Mouse (Mus musculus) forebrain, postnatal 0 days (tissue): ENCODE measurements at regions not wholly inside any gene's neighbourhood (a gene's known extent, or its start where the extent isn't known, plus 50 kb on each side); places are given as distances from the start of the nearest gene placed in this dataset.

Source experiments
- ATAC-seq: fragments of 200-750 bp; cut with Nextera tagmentation; 2 replicates; pipeline ENCODE4 v1.8.0; 2017; ENCODE audit warnings: mild to moderate bottlenecking, moderate library complexity
- DNase-seq: peaks from one replicate; pipeline ENCODE4 v3.0.0-alpha.2; 2015
- H3K27ac ChIP-seq: fragments of 300-500 bp; sonication (generic); 2 replicates; pipeline ENCODE4 v1.5.1; 2014; ENCODE audit warnings: low read depth, mild to moderate bottlenecking, antibody characterized with exemption, low read length, moderate library complexity, mixed read lengths
- H3K27me3 ChIP-seq: fragments of 300-500 bp; sonication (generic); 2 replicates; pipeline ENCODE4 v1.6.1; 2014; ENCODE audit warnings: mild to moderate bottlenecking, low read length, mixed read lengths; ENCODE audit not compliant: insufficient read depth
- H3K36me3 ChIP-seq: fragments of 300-500 bp; sonication (generic); 2 replicates; pipeline ENCODE4 v1.6.1; 2014; ENCODE audit warnings: mild to moderate bottlenecking, moderate library complexity; ENCODE audit not compliant: insufficient read depth
- H3K4me1 ChIP-seq: fragments of 300-500 bp; sonication (generic); 2 replicates; pipeline ENCODE4 v1.6.1; 2014; ENCODE audit warnings: antibody characterized with exemption; ENCODE audit not compliant: insufficient read depth
- H3K4me2 ChIP-seq: fragments of 300-500 bp; sonication (generic); 2 replicates; pipeline ENCODE4 v1.6.1; 2014; ENCODE audit warnings: low read depth, mild to moderate bottlenecking, moderate library complexity
- H3K4me3 ChIP-seq: fragments of 300-500 bp; sonication (generic); 2 replicates; pipeline ENCODE4 v1.5.1; 2014; ENCODE audit warnings: low read depth, low read length, mixed read lengths
- H3K9ac ChIP-seq: fragments of 300-500 bp; sonication (generic); 2 replicates; pipeline ENCODE4 v1.6.1; 2014; ENCODE audit warnings: mild to moderate bottlenecking
- H3K9me3 ChIP-seq: fragments of 300-500 bp; sonication (generic); 2 replicates; pipeline ENCODE4 v1.6.1; 2016; ENCODE audit warnings: low read length
- CTCF ChIP-seq: sonication (generic); IDR thresholded peaks from 2 replicates; pipeline ENCODE4 v1.5.1; 2016; ENCODE audit warnings: antibody characterized with exemption, control low read depth, low read depth
- WGBS: fragments of 180-500 bp; shearing (Covaris S2); extraction: QIAGEN DNeasy Blood & Tissue Kit; methylation state at CpG from one replicate; pipeline ENCODE4 v1.1.7; 2014; 5-methylcytosine and 5-hydroxymethylcytosine counted together

- Histone ChIP-seq H3K4me3 (no peak overlapping the region), H3K27ac (no peak overlapping the region), H3K4me2 (no peak overlapping the region), H3K27me3 (no peaks in the 10 kb centered on the region), H3K36me3 (no peaks in the 10 kb centered on the region), H3K9ac (no peak overlapping the region), H3K9me3 (no peaks in the 10 kb centered on the region), H3K4me1 (no peaks in the 10 kb centered on the region)
- WGBS, result 94% methylated on average over 8 of the region's 8 CpGs
- ATAC-seq, result no peak
- no peak for DNase-seq
- no peak for TF ChIP-seq CTCF
Observed at GRCm38 (mm10) chr16:93359772-93360171, 244.1 kb downstream of the Setd4 start.

GRCm38 (mm10) chr16:93358613-93359012 is 245.2 kb downstream of the Setd4 start:
- no peaks in the 10 kb centered on the region for H3K9me3 ChIP-seq
- H3K9ac ChIP-seq, result no peak overlapping the region
- DNase-seq (no peak), ATAC-seq (no peak)
- no peaks in the 10 kb centered on the region for H3K36me3 ChIP-seq
- H3K27ac ChIP-seq, result no peak overlapping the region
- H3K4me1 ChIP-seq, result no peaks in the 10 kb centered on the region
- no peaks in the 10 kb centered on the region for H3K27me3 ChIP-seq
- H3K4me3 ChIP-seq, result no peak overlapping the region
- WGBS, result 88% methylated on average over 6 of the region's 6 CpGs
- no peak overlapping the region for H3K4me2 ChIP-seq
- TF ChIP-seq CTCF, result no peak

GRCm38 (mm10) chr16:93358166-93358565 is 245.7 kb downstream of the Setd4 start:
- no peaks in the 10 kb centered on the region for H3K9me3 ChIP-seq
- H3K27ac ChIP-seq, result no peak overlapping the region
- 91% methylated on average over 4 of the region's 4 CpGs for WGBS
- H3K4me3 ChIP-seq, result no peak overlapping the region
- no peak overlapping the region for H3K4me2 ChIP-seq
- H3K36me3 ChIP-seq, result no peaks in the 10 kb centered on the region
- no peak for TF ChIP-seq CTCF
- ATAC-seq (no peak), DNase-seq (no peak)
- H3K27me3 ChIP-seq, result no peaks in the 10 kb centered on the region
- H3K4me1 ChIP-seq, result no peaks in the 10 kb centered on the region
- H3K9ac ChIP-seq, result no peak overlapping the region

GRCm38 (mm10) chr16:93355204-93355899 is 248.5 kb downstream of the Setd4 start:
- Histone ChIP-seq H3K4me1 (no peaks in the 10 kb centered on the region), H3K36me3 (no peaks in the 10 kb centered on the region), H3K9ac (no peak overlapping the region), H3K27ac (no peak overlapping the region), H3K4me3 (no peak overlapping the region), H3K27me3 (no peaks in the 10 kb centered on the region), H3K9me3 (no peaks in the 10 kb centered on the region), H3K4me2 (no peak overlapping the region)
- DNase-seq, result no peak
- no peak for TF ChIP-seq CTCF
- ATAC-seq, result no peak
- WGBS, result 94% methylated on average over 11 of the region's 11 CpGs

- no peak overlapping the region for H3K27ac ChIP-seq
- no peak for TF ChIP-seq CTCF
- no peak overlapping the region for H3K4me2 ChIP-seq
- no peaks in the 10 kb centered on the region for H3K9me3 ChIP-seq
- H3K9ac ChIP-seq, result no peak overlapping the region
- WGBS, result 82% methylated on average over 6 of the region's 6 CpGs
- no peaks in the 10 kb centered on the region for H3K27me3 ChIP-seq
- H3K4me3 ChIP-seq, result no peak overlapping the region
- DNase-seq, result no peak
- no peaks in the 10 kb centered on the region for H3K36me3 ChIP-seq
- no peak for ATAC-seq
- H3K4me1 ChIP-seq, result no peaks in the 10 kb centered on the region
Observed at GRCm38 (mm10) chr16:93353971-93354370, 249.9 kb downstream of the Setd4 start.

GRCm38 (mm10) chr16:93344555-93344954 is 259.3 kb downstream of the Setd4 start:
- Histone ChIP-seq H3K36me3 (no peaks in the 10 kb centered on the region), H3K9me3 (no peaks in the 10 kb centered on the region), H3K4me1 (no peaks in the 10 kb centered on the region), H3K9ac (no peak overlapping the region), H3K27me3 (no peaks in the 10 kb centered on the region), H3K27ac (no peak overlapping the region), H3K4me2 (no peak overlapping the region), H3K4me3 (no peak overlapping the region)
- TF ChIP-seq CTCF, result no peak
- DNase-seq (no peak), ATAC-seq (no peak)
- 89% methylated on average over 5 of the region's 5 CpGs for WGBS

GRCm38 (mm10) chr16:93342701-93343100 is 261.2 kb downstream of the Setd4 start:
- DNase-seq, result peak; percentile 51
- H3K9ac ChIP-seq, result no peak overlapping the region
- 51% methylated on average over 2 of the region's 2 CpGs for WGBS

GRCm38 (mm10) chr16:93341791-93342190 is 262.1 kb downstream of the Setd4 start:
- DNase-seq (no peak), ATAC-seq (no peak)
- H3K4me1 ChIP-seq, result no peaks in the 10 kb centered on the region
- H3K27me3 ChIP-seq, result no peaks in the 10 kb centered on the region
- H3K9ac ChIP-seq, result no peak overlapping the region
- no peak overlapping the region for H3K27ac ChIP-seq
- H3K4me2 ChIP-seq, result no peak overlapping the region
- H3K4me3 ChIP-seq, result no peak overlapping the region
- no peaks in the 10 kb centered on the region for H3K9me3 ChIP-seq
- 83% methylated on average over 2 of the region's 2 CpGs for WGBS
- no peaks in the 10 kb centered on the region for H3K36me3 ChIP-seq
- TF ChIP-seq CTCF, result no peak

More at GRCm38 (mm10) chr16:93342701-93343100, 261.2 kb downstream of the Setd4 start:
- no peak for ATAC-seq
- Histone ChIP-seq H3K27me3 (no peaks in the 10 kb centered on the region), H3K27ac (no peak overlapping the region), H3K4me1 (no peaks in the 10 kb centered on the region), H3K4me3 (no peak overlapping the region), H3K36me3 (no peaks in the 10 kb centered on the region), H3K9me3 (no peaks in the 10 kb centered on the region), H3K4me2 (no peak overlapping the region)
- TF ChIP-seq CTCF, result no peak
